Mouse (Mus musculus) lung, postnatal 14 days (tissue): ENCODE measurements around the gene Pipox.

ENCODE experiments used
- DNase-seq: peaks from one replicate; pipeline ENCODE4 v3.0.0; 2021

Gene Pipox

GRCm38 (mm10) chr11:77875847-77876759, 17.8 kb downstream of the Pipox start:
- peak; percentile 15 for DNase-seq

- no peak for DNase-seq
Measured at GRCm38 (mm10) chr11:77875269-77875668, 18.6 kb downstream of the Pipox start.

- no peak for DNase-seq
Measured at GRCm38 (mm10) chr11:77874685-77875231, 19.1 kb downstream of the Pipox start.

GRCm38 (mm10) chr11:77873116-77873515, 20.8 kb downstream of the Pipox start:
- DNase-seq = no peak

- no peak for DNase-seq
Measured at GRCm38 (mm10) chr11:77872685-77873084, 21.2 kb downstream of the Pipox start.

- no peak for DNase-seq
Measured at GRCm38 (mm10) chr11:77872236-77872635, 21.7 kb downstream of the Pipox start.

GRCm38 (mm10) chr11:77871436-77871835, 22.5 kb downstream of the Pipox start:
- DNase-seq = no peak

GRCm38 (mm10) chr11:77867419-77868083, 26.3 kb downstream of the Pipox start:
- no peak for DNase-seq

GRCm38 (mm10) chr11:77864771-77865170, 29.1 kb downstream of the Pipox start:
- DNase-seq = no peak

- DNase-seq = no peak
Measured at GRCm38 (mm10) chr11:77862887-77863286, 31.0 kb downstream of the Pipox start.

- no peak for DNase-seq
Measured at GRCm38 (mm10) chr11:77860947-77861346, 32.9 kb downstream of the Pipox start.

- DNase-seq = no peak
Measured at GRCm38 (mm10) chr11:77858589-77858988, 35.3 kb downstream of the Pipox start.

GRCm38 (mm10) chr11:77857089-77857488, 36.8 kb downstream of the Pipox start:
- no peak for DNase-seq

- DNase-seq = no peak
Measured at GRCm38 (mm10) chr11:77855396-77855795, 38.5 kb downstream of the Pipox start.

GRCm38 (mm10) chr11:77854641-77855040, 39.3 kb downstream of the Pipox start:
- DNase-seq = no peak

- DNase-seq = no peak
Measured at GRCm38 (mm10) chr11:77852941-77853668, 40.8 kb downstream of the Pipox start.

GRCm38 (mm10) chr11:77852195-77852594, 41.7 kb downstream of the Pipox start:
- DNase-seq = no peak

GRCm38 (mm10) chr11:77851483-77852010, 42.3 kb downstream of the Pipox start:
- DNase-seq = no peak

GRCm38 (mm10) chr11:77850401-77851244, 43.3 kb downstream of the Pipox start:
- peak; percentile 42 for DNase-seq

- no peak for DNase-seq
Measured at GRCm38 (mm10) chr11:77849151-77849550, 44.7 kb downstream of the Pipox start.

- DNase-seq = no peak
Measured at GRCm38 (mm10) chr11:77848131-77848530, 45.8 kb downstream of the Pipox start.

GRCm38 (mm10) chr11:77847599-77848128, 46.2 kb downstream of the Pipox start:
- no peak for DNase-seq
